Mouse (Mus musculus) spleen, adult 2 months (tissue): ENCODE measurements around the gene Scgb3a1.

Experiments used
- CTCF ChIP-seq: fragments of 200-500 bp; IDR thresholded peaks from 2 replicates; pipeline ENCODE4 v1.5.1; 2011; ENCODE audit warnings: mild to moderate bottlenecking, inconsistent platforms; ENCODE audit not compliant: insufficient read depth, insufficient read length, insufficient replicate concordance; ENCODE audit errors: extremely low read depth
- POLR2A ChIP-seq: fragments of 200-500 bp; IDR thresholded peaks from 2 replicates; pipeline ENCODE4 v1.6.1; 2011; ENCODE audit warnings: low read depth, low read length, inconsistent platforms

- TF ChIP-seq POLR2A (no peak), CTCF (peak; percentile 22; the same call in 1 of the 2 replicates)
These were observed 32.3 kb upstream of the Scgb3a1 start for GRCm38 (mm10) chr11:49631154-49631553.
